Mouse (Mus musculus) left cerebral cortex, adult 2 months (tissue): ENCODE results near the gene Kif3b. TPM values are rescaled to one million over a fixed set of nuclear protein-coding genes. Genes with fewer than 3 reads are reported as not detected.

Experiments
- DNase-seq, 2 experiments: peaks; one replicate each; pipeline ENCODE4 v3.0.0; 2021 to 2022; ENCODE audit warnings: low spot score in 2 of 2, mixed read lengths in 1 of 2; ENCODE audit errors: extremely low spot score in 1 of 2
- H3K27ac ChIP-seq: fragments of 200-600 bp; 2 replicates; pipeline ENCODE4 v1.8.1; 2022
- H3K4me3 ChIP-seq: fragments of 200-600 bp; 2 replicates; pipeline ENCODE4 v1.8.1; 2022
- CTCF ChIP-seq: fragments of 200-600 bp; IDR thresholded peaks from 2 replicates; pipeline ENCODE4 v1.8.1; 2022; ENCODE audit warnings: antibody characterized with exemption, mild to moderate bottlenecking, moderate library complexity
- intact Hi-C: fragments of 180-260 bp; cut with DNase I; formaldehyde crosslinking; loops from one replicate; pipeline ENCODE4 v1.15.1; 2025
- total RNA-seq, 2 experiments: library from RNA; stranded (reverse); gene quantifications; 2 replicates each; pipeline ENCODE4 v1.2.3; 2021

The Kif3b gene
- total RNA-seq, 2 experiments from 2014 or later, result 55.7 to 57.3 TPM

- no peak overlapping the region for H3K27ac ChIP-seq
- TF ChIP-seq CTCF, result no peak
- no peak for DNase-seq
- no peak overlapping the region for H3K4me3 ChIP-seq
- intact Hi-C loops, result no loop called here
These were observed 47.4 kb downstream of the Kif3b start for GRCm38 (mm10) chr2:153338361-153339350.

DNA sequence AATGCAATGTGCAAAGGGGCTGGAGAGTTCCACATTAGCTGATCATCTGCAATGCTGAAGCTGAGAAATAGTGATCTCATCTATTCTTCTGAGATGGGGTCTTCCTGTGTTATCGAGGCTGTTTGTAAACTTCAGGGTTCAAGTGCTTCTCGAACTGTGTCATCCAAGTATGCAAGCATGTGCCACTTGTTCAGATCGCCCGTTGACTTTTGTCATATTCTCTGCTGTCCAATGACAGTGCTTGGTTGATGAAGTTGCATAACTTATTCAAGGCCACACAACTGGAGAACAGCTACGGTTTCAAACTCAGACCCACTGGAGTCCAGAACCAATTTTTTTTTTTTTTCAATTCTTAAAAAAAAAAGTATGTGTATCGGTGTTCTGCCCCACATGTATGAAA, 51.0 kb downstream of the Kif3b start:
- intact Hi-C loops, result no loop called here
- TF ChIP-seq CTCF, result no peak
- no peak overlapping the region for H3K4me3 ChIP-seq

DNA sequence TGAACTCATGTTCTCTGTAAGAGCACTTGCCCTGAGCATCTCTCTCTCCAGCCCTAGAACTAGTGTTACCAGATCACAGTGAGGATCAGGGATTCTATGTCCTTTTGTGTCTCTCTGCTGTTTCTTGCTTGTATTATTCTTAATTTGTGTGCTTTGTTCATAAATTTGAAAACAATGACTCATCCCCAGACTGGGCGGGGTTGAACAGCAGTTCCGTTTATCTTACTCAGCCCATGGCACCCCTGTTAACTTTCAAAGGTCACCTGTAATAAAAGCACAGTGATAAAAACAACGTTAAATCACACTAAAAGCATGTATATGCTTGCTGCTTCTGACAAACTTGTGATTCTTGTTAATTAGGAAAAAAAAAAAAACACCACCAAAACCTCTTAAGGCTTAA, 51.4 kb downstream of the Kif3b start:
- Histone ChIP-seq H3K4me3 (no peak overlapping the region), H3K27ac (no peak overlapping the region)
- no peak for TF ChIP-seq CTCF
- no peak for DNase-seq
- intact Hi-C loops, result no loop called here

More for the DNA sequence above, 51.0 kb downstream of the Kif3b start:
- H3K27ac ChIP-seq, result no peak overlapping the region
- no peak for DNase-seq

DNA sequence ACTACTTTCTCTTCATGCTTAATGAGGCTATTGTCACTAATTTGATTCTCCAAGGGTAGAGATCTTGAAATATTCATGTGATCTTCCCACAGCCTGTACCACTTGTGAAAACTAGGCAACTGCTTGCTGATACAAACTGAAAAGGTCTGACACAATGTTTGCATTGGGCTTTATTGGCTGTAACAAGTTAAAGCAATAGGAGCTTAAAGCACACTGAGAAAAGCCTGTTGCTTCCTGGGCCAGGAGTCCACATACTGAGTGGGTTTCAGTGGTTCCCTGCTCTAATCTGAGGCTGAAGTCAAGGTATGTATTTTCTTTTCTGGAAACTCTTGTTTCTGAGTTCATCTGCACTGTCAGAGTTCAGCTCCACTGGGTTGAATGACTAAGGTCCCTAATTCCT, 52.0 kb downstream of the Kif3b start:
- intact Hi-C loops, result no loop called here
- no peak for DNase-seq
- Histone ChIP-seq H3K27ac (no peak overlapping the region), H3K4me3 (no peak overlapping the region)
- TF ChIP-seq CTCF, result no peak

GRCm38 (mm10) chr2:153345071-153345453, 53.8 kb downstream of the Kif3b start:
- no peak for TF ChIP-seq CTCF
- Histone ChIP-seq H3K4me3 (peak overlapping the region; percentile 94), H3K27ac (peak overlapping the region; percentile 91)
- DNase-seq, result peak in 1 of 2 experiments; percentile 14
- intact Hi-C loops, result loop anchor here (1.0 kb wide), 1 partner anchor 104 kb away; the partner anchor contains the start of genes Plagl2 and Pofut1

GRCm38 (mm10) chr2:153345454-153346220, 54.4 kb downstream of the Kif3b start, which contains the start of gene Asxl1:
Asxl1 (plus strand) TSS chr2:153345829.
- DNase-seq, result peak; percentile 92 to 95
- Histone ChIP-seq H3K27ac (peak within 1 kb of the TSS; percentile 100), H3K4me3 (peak within 1 kb of the TSS; percentile 94)
- TF ChIP-seq CTCF, result no peak
- intact Hi-C loops, result loop anchor here (1.0 to 2.0 kb wide), 3 partner anchors 41 to 104 kb away; partner anchors contain the start of genes Plagl2 and Pofut1

- intact Hi-C loops, result loop anchor here (2.0 kb wide), 2 partner anchors 42 to 98 kb away; no protein-coding TSS in a partner anchor
- TF ChIP-seq CTCF, result no peak
- peak overlapping the region; percentile 94 for H3K4me3 ChIP-seq
- H3K27ac ChIP-seq, result peak overlapping the region; percentile 87
- peak; percentile 21 to 51 for DNase-seq
These were observed 55.3 kb downstream of the Kif3b start for GRCm38 (mm10) chr2:153346221-153347182.

- DNase-seq, result no peak
- 0 out of 2 replicates have a peak overlapping the region, but pooled peaks have one; percentile 5 for H3K27ac ChIP-seq
- intact Hi-C loops, result loop anchor here (2.0 kb wide), 2 partner anchors 42 to 98 kb away; no protein-coding TSS in a partner anchor
- peak overlapping the region; percentile 94 for H3K4me3 ChIP-seq
- no peak for TF ChIP-seq CTCF
These were observed 56.1 kb downstream of the Kif3b start for GRCm38 (mm10) chr2:153347183-153347781.

- peak overlapping the region; percentile 26; the same call in 1 of the 2 replicates for H3K4me3 ChIP-seq
- no peak for DNase-seq
- TF ChIP-seq CTCF, result no peak
- H3K27ac ChIP-seq, result no peak overlapping the region
- intact Hi-C loops, result no loop called here
These were observed 57.1 kb downstream of the Kif3b start for GRCm38 (mm10) chr2:153348100-153348831.
